Mouse (Mus musculus): Measurements from ENCODE around the gene Fam81b. TPM values are rescaled to one million over a fixed set of nuclear protein-coding genes. Genes with fewer than 3 reads are reported as not detected.
"Not testable (repeated sequence)": the region's sequence is repeated elsewhere in the genome, so short reads cannot be mapped to it uniquely, and the experiment has no call there.

Fam81b gene
- not detected for polyA plus RNA-seq (2017; shearing (Covaris generic))

DNA sequence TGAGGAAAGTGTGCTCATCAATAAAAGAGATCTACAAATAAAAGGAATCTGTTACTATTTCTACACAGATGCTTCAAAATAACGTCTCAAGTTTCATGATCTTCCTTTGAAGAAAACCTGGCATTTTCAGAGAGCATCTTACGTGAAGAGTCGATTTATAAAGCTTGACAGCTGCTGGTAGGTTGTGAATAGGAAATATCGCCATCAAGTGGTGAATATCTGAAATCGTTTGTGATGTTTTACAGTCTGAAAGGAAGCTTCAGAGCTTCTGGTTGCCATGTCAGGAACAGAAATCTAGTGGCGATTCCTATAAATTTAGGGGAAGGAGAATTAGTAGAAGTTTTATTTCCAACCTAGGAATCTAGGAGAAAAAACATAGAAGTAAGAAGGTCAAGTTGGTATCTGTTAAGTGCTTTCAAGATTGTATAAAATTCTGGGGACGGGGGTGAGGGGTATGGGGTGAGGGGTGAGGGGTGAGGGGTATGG, at the start of gene Fam81b:
TSS of gene Fam81b (minus strand) at position 436 of the 486 bp plus-strand sequence.
- no peak for ATAC-seq

DNA sequence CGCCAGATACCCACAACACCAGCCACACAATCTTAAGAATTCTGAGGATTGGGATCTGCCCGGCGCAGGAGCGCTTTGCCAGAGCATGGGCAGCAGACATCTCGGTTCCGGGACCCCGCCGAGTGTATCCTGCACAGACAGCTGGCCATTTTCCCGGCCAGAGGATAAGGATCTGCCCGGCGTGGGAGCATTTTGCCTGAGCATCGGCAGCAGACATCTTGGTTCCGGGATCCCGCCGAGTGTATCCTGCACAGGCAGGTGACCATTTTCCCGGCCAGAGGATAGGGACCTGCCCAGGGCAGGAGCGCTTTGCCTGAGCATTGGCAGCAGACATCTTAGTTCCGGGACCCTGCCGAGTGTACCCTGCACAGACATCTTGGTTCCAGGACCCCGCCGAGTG, 41.1 kb upstream of the Fam81b start:
- ATAC-seq = not testable (repeated sequence)

DNA sequence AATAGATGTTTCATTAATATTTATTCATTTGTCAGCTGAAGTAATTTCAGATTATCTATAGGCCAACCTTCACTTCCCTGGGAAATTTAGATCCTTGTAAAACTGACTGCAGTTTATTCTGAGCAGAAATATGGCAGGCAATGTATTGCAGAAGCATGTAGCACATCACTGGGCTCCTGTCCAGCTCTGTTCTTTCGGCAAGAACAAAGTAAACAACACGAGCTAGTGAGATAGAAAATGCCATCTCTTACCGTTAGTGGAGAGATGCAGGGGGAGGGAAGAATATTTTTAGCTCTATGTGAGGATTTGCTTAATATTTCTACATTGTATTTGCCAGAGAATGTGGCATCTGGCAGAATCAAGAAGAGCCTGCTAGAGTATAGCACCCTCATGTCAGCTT, 13.8 kb upstream of the Fam81b start:
- ATAC-seq = no peak

DNA sequence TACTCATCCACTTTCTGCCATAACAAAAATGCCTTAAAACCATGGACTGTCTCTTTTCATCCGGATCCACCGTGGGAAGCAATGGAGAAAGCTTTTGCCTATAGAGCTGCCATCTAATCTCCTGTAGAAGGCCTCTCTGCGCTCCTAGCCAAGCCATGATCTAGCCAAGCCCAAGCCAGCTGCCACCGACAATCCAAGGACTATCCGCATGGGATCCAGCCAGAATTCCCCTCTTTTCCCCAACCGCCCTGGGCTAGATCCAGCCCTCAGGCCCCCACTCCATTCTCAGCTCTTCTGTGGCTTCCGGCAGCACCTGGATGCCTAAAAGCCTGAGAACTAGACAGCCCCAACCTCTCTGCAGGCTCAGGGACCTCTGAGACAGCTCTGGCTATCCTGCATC, 6.7 kb upstream of the Fam81b start:
- no peak for ATAC-seq

DNA sequence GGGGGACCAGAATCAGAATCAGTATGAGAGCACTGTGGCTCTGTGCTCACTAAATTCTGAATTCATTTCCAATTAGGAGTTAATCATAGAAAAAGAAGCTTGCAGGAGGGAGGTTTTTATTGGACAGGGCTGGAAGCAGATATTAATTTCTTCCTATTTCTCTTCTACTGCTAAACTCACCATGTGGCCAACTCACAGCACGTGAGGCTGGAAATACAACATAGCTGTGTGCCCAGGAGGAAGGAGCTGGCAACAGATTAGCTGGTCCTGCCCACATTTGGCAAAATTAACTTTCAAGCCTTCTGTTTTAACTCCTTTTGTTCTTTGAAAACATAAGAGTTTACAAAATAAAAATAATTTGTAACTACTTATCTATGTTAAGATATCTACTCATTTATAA, 3.9 kb upstream of the Fam81b start:
- ATAC-seq = no peak

DNA sequence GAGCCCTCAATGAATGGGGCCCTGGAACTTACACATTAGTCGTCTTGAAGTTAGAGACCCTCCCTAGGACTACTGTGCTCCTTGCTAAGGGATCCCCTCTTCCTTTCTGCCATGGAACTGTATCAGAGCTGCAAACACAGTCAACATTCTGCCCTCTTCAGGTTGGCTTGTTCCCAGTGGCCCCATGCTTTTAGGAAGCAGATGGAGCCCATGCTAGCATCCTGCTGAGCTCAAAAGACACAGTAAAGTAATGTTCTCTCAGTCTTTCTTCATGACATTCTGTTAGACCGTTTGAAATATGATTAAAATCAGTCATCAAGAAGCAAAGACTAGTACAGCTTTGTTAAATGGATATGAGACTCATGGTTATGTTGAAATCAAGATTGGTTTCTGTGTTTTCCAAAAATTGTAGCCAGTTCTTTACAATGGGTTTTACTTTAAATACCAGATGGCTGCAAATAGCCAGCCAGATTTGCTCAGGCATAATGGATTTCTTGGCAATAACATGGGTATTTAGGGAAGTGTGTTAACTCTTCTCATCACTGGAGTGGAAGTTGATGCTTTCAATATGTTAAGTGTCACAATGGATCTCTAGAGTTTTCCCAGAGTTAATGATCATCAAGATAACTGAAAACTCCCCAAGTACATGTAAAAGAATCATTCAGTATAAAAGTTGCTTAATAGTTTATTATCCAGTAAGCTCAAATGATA, 938 bp upstream of the Fam81b start:
- no peak for ATAC-seq

DNA sequence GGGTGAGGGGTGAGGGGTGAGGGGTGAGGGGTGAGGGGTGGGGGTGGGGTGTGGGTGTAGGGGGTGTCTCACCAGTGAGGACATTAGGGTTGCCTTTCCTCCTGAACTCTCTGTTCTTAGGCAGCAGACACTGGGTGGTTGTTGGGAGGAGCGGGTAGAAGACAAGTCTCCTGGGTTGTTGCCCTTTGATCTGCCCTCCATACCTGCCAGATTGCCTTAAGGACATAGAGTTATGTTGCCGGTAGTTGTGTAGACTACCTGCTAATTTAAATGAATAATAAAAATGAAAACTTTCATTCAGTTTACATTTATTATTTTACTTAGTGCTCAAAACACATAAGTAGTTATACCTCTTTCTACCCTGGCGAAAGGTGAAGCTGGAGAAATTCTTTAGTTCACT, 369 bp upstream of the Fam81b start:
- no peak for ATAC-seq

DNA sequence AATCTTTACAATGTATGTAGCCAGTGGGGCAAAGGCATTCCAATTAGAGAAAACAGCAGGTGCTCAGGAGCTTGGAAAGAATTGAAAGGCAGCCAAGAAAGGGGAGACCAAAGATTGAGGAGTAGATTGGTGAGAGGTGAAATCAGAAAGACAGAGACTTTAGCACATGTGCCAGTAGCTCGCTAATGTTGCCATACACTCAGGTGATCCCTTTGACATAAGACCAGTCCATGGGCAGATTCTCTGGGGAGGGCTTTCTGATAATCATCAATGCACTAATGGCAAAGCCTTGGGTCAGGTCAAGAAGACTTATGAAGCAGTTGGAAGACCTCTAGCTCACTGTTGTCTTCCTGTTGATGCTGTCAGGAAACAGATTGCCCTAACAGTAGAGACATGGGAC, 671 bp downstream of the Fam81b start:
- no peak for ATAC-seq

DNA sequence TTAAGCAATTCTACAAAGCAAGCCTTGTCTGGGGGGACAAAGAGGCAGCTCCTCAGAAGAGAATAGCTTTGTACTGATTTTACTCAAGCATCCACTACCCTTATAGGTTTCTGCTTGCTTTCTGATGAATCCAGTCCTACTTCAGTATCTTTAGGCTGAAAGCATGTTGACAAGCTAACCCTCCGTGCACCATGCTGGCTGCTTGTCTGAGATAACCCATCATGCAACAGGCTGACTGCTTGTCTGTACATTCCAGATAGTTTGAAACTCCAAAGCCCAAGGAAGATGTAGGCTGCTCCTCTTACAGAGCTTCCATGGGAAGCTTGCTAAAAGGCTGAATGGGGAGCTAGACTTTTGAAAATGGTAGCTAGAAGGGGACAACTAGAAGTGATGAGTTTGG, 1.7 kb downstream of the Fam81b start:
- ATAC-seq = no peak

DNA sequence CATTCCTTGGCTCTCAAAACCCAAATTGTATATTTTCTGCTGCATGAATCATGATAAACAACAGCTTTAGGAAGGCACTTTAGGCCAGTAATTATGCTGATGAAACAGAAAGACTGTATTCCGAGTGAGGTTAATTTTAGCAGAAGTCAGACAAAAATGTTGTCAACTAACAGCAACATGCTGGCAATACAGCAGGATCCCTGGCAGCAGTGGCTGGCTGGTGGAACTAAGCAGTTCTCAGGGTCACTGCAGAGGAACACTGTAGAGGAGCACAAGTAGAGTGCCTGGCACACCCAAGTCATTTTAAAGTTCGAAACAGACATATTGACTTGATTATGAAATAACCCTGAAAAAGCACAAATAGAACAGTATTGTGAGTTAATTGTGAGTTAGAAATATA, 2.8 kb downstream of the Fam81b start:
- ATAC-seq = no peak

DNA sequence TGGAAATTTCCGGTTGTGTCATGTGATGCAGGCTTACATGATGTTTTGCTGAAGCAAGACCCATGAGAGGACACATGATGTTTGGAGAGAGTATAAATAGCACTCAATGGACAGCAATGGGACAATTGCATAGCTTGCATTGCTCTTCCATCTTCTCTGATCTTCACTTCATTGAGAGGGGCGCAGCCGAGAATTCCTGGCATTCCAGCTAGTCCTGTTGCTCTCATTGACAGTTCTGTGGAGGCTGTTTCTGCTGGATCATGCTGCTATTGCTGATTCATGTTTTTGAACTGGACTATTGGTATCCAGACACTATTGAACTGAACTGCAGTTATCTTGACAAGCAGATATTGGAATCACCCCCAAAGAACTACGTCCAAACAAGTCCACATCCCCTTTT, 12.8 kb downstream of the Fam81b start:
- no peak for ATAC-seq

DNA sequence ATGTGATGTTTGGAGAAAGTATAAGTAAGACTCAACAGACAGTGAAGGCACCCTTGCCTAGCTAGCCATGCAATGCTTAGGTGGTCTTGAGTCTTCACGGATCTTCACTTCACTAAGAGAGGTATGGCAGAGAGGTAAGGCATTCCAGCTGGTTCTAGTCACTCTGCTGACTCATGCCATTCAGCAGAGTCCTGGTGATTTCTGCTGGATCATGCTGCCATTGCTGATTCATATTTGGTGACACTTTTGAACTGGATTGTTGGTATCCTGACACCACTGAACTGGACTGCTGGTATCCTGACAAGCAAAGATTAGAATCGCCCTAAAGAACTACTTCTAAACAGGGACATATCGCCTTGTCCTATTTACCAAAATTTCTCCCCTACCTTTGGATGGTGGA, 20.3 kb downstream of the Fam81b start:
- no peak for ATAC-seq

DNA sequence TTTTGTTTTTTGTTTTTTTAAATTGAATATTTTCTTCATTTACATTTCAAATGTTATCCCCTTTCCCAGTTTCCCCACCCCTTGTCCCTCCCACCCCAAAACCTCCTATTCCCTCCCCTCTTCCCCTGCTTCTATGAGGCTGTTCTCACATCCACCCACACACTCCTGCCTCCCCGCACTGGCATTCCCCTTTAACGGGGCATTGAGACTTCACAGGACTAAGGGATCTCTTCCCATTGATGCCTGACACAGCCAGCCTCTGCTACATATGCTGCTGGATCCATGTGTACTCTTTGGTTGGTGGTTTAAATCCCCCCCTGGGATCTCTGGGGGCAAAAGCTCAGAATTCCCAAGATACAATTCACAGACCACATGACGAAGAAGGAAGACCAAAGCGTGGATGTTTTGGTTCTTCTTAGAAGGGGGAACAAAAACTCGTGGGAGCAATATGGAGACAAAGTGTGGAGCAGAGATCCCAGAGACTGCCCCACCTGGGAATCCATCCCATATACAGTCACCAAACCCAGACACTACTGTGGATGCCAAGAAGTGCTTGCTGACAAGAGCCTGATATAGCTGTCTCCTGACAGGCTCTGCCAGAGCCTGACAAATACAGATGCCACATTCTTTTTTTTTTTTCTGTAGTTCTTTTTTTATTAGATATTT, 40.4 kb downstream of the Fam81b start:
- no peak for ATAC-seq

DNA sequence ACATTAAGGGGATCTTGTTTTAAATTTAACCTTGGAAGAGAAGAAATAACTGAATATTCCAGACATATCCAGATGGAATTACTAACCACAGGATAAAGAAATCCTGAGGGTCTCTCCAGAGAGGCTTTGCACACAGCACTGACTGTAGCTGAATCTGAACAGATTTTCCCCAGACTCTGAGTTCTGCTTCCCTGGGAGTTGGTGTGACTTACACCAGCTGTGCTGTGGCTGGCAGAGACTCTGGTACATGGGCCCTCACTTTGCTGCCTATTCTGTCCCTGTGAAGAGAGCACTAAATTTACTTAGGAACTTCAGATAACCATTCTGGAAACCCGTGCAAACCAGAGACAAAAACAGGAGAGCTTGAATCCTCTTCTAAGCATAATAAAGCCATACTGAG, 46.1 kb downstream of the Fam81b start:
- ATAC-seq = no peak

DNA sequence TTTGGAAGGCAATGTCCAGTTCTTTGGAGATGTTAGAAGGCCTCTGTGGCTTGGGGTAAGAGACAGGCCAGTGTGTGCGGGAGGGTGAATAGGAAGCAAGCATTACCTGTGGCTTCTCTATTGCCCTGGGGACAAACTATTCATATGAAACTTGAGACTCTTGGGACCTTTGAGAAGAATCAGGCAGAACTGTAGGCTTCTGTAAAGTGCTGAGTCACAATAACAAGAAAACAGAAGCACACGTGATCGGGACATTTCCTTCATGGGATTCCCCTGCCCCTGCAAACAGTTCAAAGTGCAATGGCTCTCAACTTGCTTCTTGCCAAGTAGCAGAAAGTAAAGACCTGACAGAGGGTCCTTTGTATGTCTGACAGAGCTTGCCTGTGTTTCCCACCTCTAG, 48.5 kb downstream of the Fam81b start:
- no peak for ATAC-seq

DNA sequence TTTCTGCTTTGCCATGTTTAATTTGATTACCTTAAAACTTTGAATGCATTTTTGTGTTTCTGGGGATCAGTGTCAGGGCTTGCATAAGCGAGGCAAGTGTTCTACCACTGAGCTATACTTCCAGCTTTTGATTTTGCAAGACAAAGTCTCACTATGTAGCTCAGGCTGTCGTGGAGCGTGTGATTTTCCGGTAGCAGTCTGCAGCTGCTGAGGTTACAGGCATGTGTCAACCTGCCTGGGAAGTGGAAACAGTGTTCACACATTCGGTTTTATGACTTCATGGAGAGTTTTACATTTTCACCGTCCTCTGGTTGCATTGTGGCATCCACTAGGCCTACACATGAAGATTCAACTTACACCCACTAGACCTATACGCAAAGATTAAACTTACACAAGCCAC, 54.8 kb downstream of the Fam81b start:
- ATAC-seq = no peak

DNA sequence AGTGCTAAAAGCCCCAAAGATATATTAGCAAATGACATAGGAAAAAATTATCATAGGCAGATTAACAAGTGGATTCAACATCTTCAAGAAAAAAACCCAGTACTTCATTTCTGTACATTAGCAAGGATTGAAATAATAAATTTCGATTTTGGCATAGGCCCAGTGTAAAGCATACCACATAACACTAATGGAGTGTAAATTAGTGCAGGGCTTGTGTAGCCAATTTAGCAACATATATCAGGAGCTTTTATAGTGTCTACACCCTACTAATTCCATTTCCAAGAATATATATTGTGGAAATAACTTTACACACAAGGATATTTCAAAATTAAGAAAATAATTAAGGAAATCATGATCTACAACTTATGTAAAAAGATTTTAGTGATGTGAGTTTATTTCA, 55.8 kb downstream of the Fam81b start:
- ATAC-seq = no peak

DNA sequence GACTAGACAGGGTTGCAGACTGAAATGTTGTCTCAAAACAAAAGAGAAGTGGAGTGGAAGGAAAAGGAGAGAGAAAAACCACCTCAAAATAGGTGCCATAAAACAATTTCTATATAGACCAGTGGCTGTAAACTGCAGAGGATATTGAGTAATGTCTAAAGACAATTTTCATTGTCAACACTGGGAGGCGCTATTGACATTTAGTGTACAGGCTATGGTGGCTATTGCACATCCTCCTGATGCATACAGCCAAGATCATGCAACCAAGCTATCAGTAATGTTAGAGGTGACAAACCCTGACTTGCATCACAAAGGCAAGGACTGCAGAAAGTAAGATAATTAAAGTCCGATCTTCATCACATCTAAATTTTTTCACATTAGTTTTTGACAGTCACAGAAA, 89.5 kb downstream of the Fam81b start:
- ATAC-seq = no peak

DNA sequence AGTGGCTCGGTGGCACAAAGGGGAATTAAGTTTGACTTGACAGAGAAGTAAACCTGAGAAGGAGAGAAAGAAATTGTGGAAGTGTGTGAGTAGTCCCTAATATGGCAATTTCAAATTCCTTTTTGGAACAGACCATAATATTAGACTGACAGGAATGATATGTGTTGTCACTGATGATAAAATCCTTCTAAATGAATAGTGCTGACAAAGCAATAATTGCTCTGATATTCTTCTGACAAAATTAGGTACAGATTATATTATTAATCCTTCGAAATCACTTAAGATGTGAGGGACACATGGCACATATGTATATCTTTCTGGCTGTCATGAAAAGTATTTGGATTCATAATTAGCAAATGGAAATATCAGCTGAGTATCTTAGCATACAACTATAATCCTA, 89.9 kb downstream of the Fam81b start:
- no peak for ATAC-seq

DNA sequence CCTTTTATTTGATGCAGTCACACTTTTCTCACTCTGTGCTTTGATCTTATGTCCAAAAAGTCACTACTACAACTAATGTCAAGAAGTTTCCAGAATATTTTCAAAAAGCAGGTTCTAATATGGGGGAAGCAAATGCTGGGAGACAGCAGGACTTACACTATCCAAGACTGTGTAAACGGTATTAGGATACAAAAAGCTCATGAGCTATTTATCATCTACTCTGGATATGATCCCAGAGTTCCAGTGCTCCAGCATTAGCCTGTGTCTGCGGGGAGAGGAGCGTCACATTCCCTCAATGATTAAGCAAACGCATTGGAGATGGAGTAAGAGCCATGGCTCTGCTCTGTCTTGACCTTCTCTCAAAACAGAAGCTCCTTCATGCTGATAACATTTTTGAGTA, 104.9 kb downstream of the Fam81b start:
- no peak for ATAC-seq

DNA sequence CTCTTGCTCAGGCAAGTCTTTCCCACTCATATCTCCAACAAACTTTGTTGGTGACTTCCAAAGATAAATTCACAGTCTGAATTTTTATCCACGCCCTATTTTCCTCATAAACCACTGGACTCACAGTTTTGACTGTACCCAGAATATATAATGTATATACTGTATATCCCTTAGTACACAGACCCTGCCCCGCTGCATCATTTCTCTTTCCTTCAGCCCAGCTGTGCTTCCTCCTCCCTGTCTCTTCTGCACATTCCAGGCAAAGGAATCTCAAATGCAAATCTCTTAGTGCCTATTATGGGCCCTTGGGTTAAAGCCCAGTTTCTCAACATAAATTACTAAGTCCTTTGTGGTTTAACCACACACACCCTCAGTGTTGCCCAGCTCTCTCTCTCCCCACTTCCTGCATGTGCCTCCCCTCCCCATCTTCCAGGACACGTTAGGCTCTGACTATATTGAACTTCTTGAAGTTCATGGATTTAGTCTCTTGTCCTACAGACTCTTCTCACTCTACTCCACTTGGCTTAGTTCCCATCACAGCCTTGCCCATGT, 107.5 kb downstream of the Fam81b start:
- no peak for ATAC-seq

DNA sequence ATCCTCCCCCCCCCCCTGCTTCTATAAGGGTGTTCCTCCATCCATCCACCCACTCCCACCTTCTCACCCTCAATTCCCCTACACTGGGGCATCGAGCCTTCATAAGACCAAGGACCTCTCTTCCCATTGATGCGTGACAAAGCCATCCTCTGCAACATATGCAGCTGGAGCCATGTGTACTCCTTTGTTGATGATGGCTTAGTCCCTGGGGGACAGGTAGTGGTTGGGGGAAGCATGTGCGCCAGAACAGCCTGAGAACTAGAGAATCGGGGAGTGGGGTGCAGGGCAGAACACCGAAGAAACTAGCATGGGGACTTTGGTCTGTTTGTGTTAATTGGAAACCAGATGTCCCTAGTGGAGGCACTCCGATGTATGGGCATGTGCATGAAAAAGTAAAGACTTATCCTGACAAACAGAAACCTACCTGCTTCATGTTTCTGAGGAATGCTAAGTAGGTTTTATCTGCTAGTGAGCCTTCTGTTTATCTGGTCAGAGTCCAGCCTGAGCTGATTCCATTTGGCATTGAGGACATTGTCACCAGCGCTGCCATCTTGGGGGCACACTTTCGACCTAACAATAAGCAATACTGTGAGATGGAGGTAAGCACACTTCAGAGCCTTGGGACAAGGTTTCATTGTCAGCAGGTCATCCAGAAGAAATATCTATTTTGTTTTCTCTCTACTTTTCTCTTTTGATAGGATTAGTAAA, 109.3 kb downstream of the Fam81b start:
- ATAC-seq = no peak

DNA sequence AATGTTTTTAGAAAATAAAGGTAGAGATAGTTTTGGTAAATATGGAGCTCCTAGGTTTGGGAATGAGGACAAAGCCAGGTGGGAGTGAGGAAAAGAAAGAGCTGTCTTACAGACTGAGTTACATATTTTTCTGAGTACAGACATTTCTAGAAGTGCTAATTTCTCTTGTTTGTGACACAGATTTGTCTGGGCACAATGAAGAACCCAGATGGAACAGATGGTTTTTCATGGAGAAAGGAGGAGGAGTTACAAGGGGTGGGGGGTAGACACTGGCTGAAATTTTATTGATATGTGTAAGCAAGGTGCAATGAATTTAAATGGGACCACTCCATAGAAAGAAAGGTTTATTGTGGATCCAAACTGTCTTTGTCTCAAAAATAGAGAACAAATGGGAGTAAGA, 109.9 kb downstream of the Fam81b start:
- ATAC-seq = no peak

DNA sequence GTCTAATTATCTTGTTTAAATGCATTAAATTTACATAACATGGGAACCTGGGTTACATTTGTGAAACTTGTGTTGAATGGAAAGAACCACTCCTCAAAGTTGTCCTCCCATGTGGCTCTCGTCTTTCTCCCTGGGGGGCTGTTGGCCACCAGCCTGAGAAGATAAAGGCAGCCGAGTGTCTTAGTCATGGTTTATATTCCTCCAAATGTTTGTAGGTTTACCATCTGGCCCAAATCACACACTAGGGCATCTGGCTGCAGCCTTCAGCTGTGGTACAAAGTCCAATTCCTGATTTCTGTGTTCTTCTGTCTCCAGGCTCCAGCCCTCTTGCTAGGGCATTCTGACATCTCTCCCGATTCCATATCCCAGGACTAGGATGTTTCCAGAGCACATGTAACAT, 114.6 kb downstream of the Fam81b start:
- no peak for ATAC-seq

Measured in activated CD4-positive, CD25-positive, alpha-beta regulatory T cell, adult 4 months (primary cell).